Mouse (Mus musculus) cortical plate, adult 2 months (tissue): ENCODE data around the gene Ube3a.

ENCODE experiments used
- CTCF ChIP-seq: fragments of 200-500 bp; IDR thresholded peaks from 2 replicates; pipeline ENCODE4 v1.5.1; 2011; ENCODE audit warnings: mild to moderate bottlenecking, control low read depth, low read length; ENCODE audit not compliant: insufficient read depth; ENCODE audit errors: extremely low read depth
- POLR2A ChIP-seq: fragments of 200-500 bp; IDR thresholded peaks from 2 replicates; pipeline ENCODE4 v1.6.1; 2011; ENCODE audit warnings: mild to moderate bottlenecking, low read length, control low read depth; ENCODE audit not compliant: insufficient read depth; ENCODE audit errors: extremely low read depth

DNA sequence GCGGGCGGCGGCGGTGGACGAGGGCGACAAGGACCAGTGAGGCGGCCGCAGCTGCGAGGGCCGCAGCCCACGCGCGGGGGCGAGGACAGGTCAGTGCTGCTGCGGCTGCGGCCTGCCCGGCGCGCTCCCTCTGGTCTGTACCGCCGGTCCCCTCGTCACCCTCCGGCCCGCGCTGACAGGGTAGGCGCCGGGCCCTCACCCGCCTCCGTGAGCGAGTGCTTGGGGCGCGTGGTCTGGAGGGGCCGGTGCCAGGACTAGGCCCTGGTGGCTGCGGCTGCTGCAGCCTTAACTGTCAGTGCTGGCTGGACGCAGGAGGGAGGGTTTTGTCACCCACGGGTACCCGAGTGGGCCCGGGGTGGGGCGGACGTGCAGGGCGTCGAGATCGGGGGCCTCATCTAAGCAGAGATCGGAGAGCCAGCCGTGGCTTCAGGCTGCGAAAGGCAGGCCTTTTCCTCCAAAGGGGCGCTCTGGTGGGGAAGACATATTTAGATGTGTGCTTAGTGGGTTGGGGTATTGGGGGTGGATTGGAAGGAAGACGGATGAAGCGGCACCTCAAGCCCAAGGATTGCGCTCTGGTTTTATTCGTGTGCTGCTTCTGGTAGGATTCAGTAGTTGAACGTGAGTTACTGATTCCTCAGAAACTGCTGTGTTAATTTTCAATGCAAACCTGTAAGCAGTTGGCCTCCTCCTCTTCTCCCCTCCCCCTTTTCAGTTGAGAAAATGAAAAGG lies 797 bp downstream of the Ube3a start:
- TF ChIP-seq CTCF (no peak), POLR2A (no peak)
